Mouse (Mus musculus) brain, embryonic 14.5 days (tissue): ENCODE measurements at regions not wholly inside any gene's neighbourhood (a gene's known extent, or its start where the extent isn't known, plus 50 kb on each side); places are given as distances from the start of the nearest gene placed in this dataset.

Experiments used
- CTCF ChIP-seq: fragments of 200-500 bp; IDR thresholded peaks from 2 replicates; pipeline ENCODE4 v1.5.1; 2012; ENCODE audit warnings: inconsistent platforms, mild to moderate bottlenecking, moderate library complexity, borderline replicate concordance; ENCODE audit not compliant: insufficient read depth, insufficient read length; ENCODE audit errors: extremely low read depth
- POLR2A ChIP-seq: fragments of 200-500 bp; IDR thresholded peaks from 2 replicates; pipeline ENCODE4 v1.6.1; 2012; ENCODE audit warnings: mild to moderate bottlenecking, inconsistent platforms, borderline replicate concordance; ENCODE audit not compliant: poor library complexity, insufficient read depth, insufficient read length, severe bottlenecking; ENCODE audit errors: extremely low read depth

GRCm38 (mm10) chr3:39838377-39839145 lies 692.5 kb upstream of the Intu start:
- no peak for TF ChIP-seq CTCF
- TF ChIP-seq POLR2A, result no peak
